Mouse (Mus musculus): Measurements from ENCODE around the gene Azin2. TPM values are rescaled to one million over a fixed set of nuclear protein-coding genes. Genes with fewer than 3 reads are reported as not detected.

Gene Azin2
- polyA plus RNA-seq, 1 experiment from 2014 or later = 17.6 TPM

GRCm38 (mm10) chr4:128957155-128957911 is 4.9 kb downstream of the Azin2 start:
- DNase-seq (peak; percentile 78), ATAC-seq (ENCODE audit: insufficient read depth) (peak; percentile 64)
- no peaks in the 10 kb centered on the region for H3K9me3 ChIP-seq (ENCODE audit: low read depth, low read length)
- WGBS = 38% methylated on average over 11 of the region's 11 CpGs
- no peaks in the 10 kb centered on the region for H3K36me3 ChIP-seq (ENCODE audit: insufficient read depth)
- peaks cover 3% of the 10 kb centered on the region; the same call in 1 of the 2 replicates for H3K4me1 ChIP-seq (ENCODE audit: insufficient read depth)
- H3K4me3 ChIP-seq (ENCODE audit: low read depth, low read length) = no peak overlapping the region
- H3K4me2 ChIP-seq = no peak overlapping the region
- H3K9ac ChIP-seq = no peak overlapping the region
- H3K27me3 ChIP-seq (ENCODE audit: insufficient read depth, low read length) = no peaks in the 10 kb centered on the region
- peak; percentile 71 for TF ChIP-seq CTCF (IDR thresholded peaks at IDR 0.05; ENCODE audit: low read depth)
- H3K27ac ChIP-seq (ENCODE audit: low read depth) = peak overlapping the region; percentile 5; the same call in 1 of the 2 replicates

GRCm38 (mm10) chr4:128953851-128954250 is 8.4 kb downstream of the Azin2 start:
- 85% methylated on average over 5 of the region's 5 CpGs for WGBS
- TF ChIP-seq CTCF (IDR thresholded peaks at IDR 0.05; ENCODE audit: low read depth) = no peak
- Histone ChIP-seq H3K27ac (ENCODE audit: low read depth) (no peak overlapping the region), H3K9ac (no peak overlapping the region), H3K36me3 (ENCODE audit: insufficient read depth) (no peaks in the 10 kb centered on the region), H3K9me3 (ENCODE audit: low read depth, low read length) (no peaks in the 10 kb centered on the region), H3K4me3 (ENCODE audit: low read depth, low read length) (no peak overlapping the region), H3K27me3 (ENCODE audit: insufficient read depth, low read length) (no peaks in the 10 kb centered on the region), H3K4me2 (no peak overlapping the region), H3K4me1 (ENCODE audit: insufficient read depth) (no peaks in the 10 kb centered on the region)
- ATAC-seq (ENCODE audit: insufficient read depth) = no peak
- no peak for DNase-seq

GRCm38 (mm10) chr4:128950461-128950860 is 11.8 kb downstream of the Azin2 start:
- H3K9ac ChIP-seq = no peak overlapping the region
- H3K4me3 ChIP-seq (ENCODE audit: low read depth, low read length) = no peak overlapping the region
- H3K36me3 ChIP-seq (ENCODE audit: insufficient read depth) = no peaks in the 10 kb centered on the region
- 67% methylated on average over 5 of the region's 5 CpGs for WGBS
- no peak for TF ChIP-seq CTCF (IDR thresholded peaks at IDR 0.05; ENCODE audit: low read depth)
- no peaks in the 10 kb centered on the region for H3K27me3 ChIP-seq (ENCODE audit: insufficient read depth, low read length)
- H3K4me1 ChIP-seq (ENCODE audit: insufficient read depth) = no peaks in the 10 kb centered on the region
- H3K4me2 ChIP-seq = no peak overlapping the region
- no peak overlapping the region for H3K27ac ChIP-seq (ENCODE audit: low read depth)
- ATAC-seq (ENCODE audit: insufficient read depth) = no peak
- no peaks in the 10 kb centered on the region for H3K9me3 ChIP-seq (ENCODE audit: low read depth, low read length)
- no peak for DNase-seq

GRCm38 (mm10) chr4:128949470-128950005 is 12.7 kb downstream of the Azin2 start:
- Histone ChIP-seq H3K4me1 (ENCODE audit: insufficient read depth) (no peaks in the 10 kb centered on the region), H3K27me3 (ENCODE audit: insufficient read depth, low read length) (no peaks in the 10 kb centered on the region), H3K9me3 (ENCODE audit: low read depth, low read length) (no peaks in the 10 kb centered on the region), H3K27ac (ENCODE audit: low read depth) (no peak overlapping the region), H3K36me3 (ENCODE audit: insufficient read depth) (no peaks in the 10 kb centered on the region), H3K4me3 (ENCODE audit: low read depth, low read length) (no peak overlapping the region), H3K4me2 (no peak overlapping the region), H3K9ac (no peak overlapping the region)
- TF ChIP-seq CTCF (IDR thresholded peaks at IDR 0.05; ENCODE audit: low read depth) = no peak
- 42% methylated on average over 15 of the region's 15 CpGs for WGBS
- DNase-seq (peak; percentile 37), ATAC-seq (ENCODE audit: insufficient read depth) (no peak)

GRCm38 (mm10) chr4:128948137-128948674 is 14.0 kb downstream of the Azin2 start:
- H3K4me2 ChIP-seq = no peak overlapping the region
- ATAC-seq (ENCODE audit: insufficient read depth) (0 out of 2 replicates have a peak, but pooled peaks have one; percentile 10), DNase-seq (peak; percentile 80)
- TF ChIP-seq CTCF (IDR thresholded peaks at IDR 0.05; ENCODE audit: low read depth) = peak; percentile 80
- no peaks in the 10 kb centered on the region for H3K27me3 ChIP-seq (ENCODE audit: insufficient read depth, low read length)
- H3K4me1 ChIP-seq (ENCODE audit: insufficient read depth) = no peaks in the 10 kb centered on the region
- no peak overlapping the region for H3K4me3 ChIP-seq (ENCODE audit: low read depth, low read length)
- H3K9ac ChIP-seq = no peak overlapping the region
- H3K36me3 ChIP-seq (ENCODE audit: insufficient read depth) = no peaks in the 10 kb centered on the region
- 29% methylated on average over 6 of the region's 6 CpGs for WGBS
- H3K9me3 ChIP-seq (ENCODE audit: low read depth, low read length) = no peaks in the 10 kb centered on the region
- H3K27ac ChIP-seq (ENCODE audit: low read depth) = no peak overlapping the region

GRCm38 (mm10) chr4:128947326-128947933 is 14.8 kb downstream of the Azin2 start:
- no peaks in the 10 kb centered on the region for H3K27me3 ChIP-seq (ENCODE audit: insufficient read depth, low read length)
- H3K9me3 ChIP-seq (ENCODE audit: low read depth, low read length) = no peaks in the 10 kb centered on the region
- peak; percentile 54 for DNase-seq
- 15% methylated on average over 18 of the region's 18 CpGs for WGBS
- no peak overlapping the region for H3K9ac ChIP-seq
- H3K4me3 ChIP-seq (ENCODE audit: low read depth, low read length) = no peak overlapping the region
- ATAC-seq (ENCODE audit: insufficient read depth) = peak; percentile 68; the same call in 1 of the 2 replicates
- no peak overlapping the region for H3K27ac ChIP-seq (ENCODE audit: low read depth)
- no peaks in the 10 kb centered on the region for H3K4me1 ChIP-seq (ENCODE audit: insufficient read depth)
- H3K4me2 ChIP-seq = 0 out of 2 replicates have a peak overlapping the region, but pooled peaks have one; percentile 36
- H3K36me3 ChIP-seq (ENCODE audit: insufficient read depth) = no peaks in the 10 kb centered on the region
- no peak for TF ChIP-seq CTCF (IDR thresholded peaks at IDR 0.05; ENCODE audit: low read depth)

GRCm38 (mm10) chr4:128946736-128947135 is 15.5 kb downstream of the Azin2 start:
- TF ChIP-seq CTCF (IDR thresholded peaks at IDR 0.05; ENCODE audit: low read depth) = no peak
- Histone ChIP-seq H3K4me2 (no peak overlapping the region), H3K36me3 (ENCODE audit: insufficient read depth) (no peaks in the 10 kb centered on the region), H3K4me1 (ENCODE audit: insufficient read depth) (no peaks in the 10 kb centered on the region), H3K4me3 (ENCODE audit: low read depth, low read length) (no peak overlapping the region), H3K9ac (no peak overlapping the region), H3K27ac (ENCODE audit: low read depth) (no peak overlapping the region), H3K27me3 (ENCODE audit: insufficient read depth, low read length) (no peaks in the 10 kb centered on the region), H3K9me3 (ENCODE audit: low read depth, low read length) (no peaks in the 10 kb centered on the region)
- WGBS = 76% methylated on average over 9 of the region's 9 CpGs
- DNase-seq (no peak), ATAC-seq (ENCODE audit: insufficient read depth) (no peak)

Measured in lung, embryonic 14.5 days (tissue).